In the genomic region with DNA sequence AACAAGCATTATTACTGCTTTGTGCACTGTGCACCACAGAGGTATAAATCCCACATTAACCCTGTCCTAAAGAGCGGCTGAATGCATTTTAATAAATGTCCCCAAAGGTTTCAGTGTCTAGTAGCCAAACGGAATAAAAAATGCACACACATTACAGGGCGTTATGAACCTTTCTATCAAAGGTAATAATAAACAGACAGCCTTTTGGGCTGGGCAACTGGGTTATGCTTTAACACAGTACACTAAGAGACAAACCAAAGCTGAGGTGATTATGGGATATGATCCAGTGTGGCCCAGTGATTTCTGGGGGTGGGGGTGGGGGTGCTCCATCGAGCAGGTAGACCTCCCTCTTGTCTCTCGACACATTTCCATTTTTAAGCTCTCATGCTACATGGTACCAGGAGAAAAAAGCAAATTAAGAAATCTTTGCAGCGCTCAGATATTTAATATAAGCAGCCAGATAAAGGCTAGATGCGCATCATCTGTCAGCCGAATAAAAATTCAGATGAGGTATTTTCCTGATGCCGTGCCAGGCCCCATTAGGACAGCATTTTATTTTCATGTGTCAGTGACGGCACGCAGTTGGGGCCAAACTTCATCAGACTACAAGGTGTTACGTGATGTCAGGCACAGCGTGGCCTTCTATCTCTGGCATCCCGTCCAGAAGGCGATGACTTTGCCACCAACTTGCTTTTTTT, we compare ENCODE assay signal across 18 mouse cellular contexts. TPM values are rescaled to one million over a fixed set of nuclear protein-coding genes. Genes with fewer than 3 reads are reported as not detected.
DNase-seq lines count a peak whose midpoint lies in the region; ATAC-seq and TF ChIP-seq lines count a peak whose summit lies in the region.
"Had no signal": no experiment of that assay in that cellular context is flagged by ENCODE, and none has a peak within 500 bp of the region (broad histone marks: within the 10 kb centered on the region; RNA-seq: fewer than 3 reads in every experiment).

No protein-coding gene starts in this region.

- no peaks in the 10 kb centered on the region for H3K36me3 ChIP-seq in midbrain, embryonic 11.5 days (ENCODE audit: control insufficient read depth, insufficient read depth, low read length)
- H3K36me3 ChIP-seq in midbrain, embryonic 16.5 days (ENCODE audit: control insufficient read depth, insufficient read depth, low read length), result no peaks in the 10 kb centered on the region
- H3K36me3 ChIP-seq: lung, embryonic 15.5 days; midbrain, embryonic 10.5 days; stomach, embryonic 15.5 days had no signal

- H3K4me1 ChIP-seq in midbrain, embryonic 11.5 days (ENCODE audit: control insufficient read depth, insufficient read depth, low read length), result 0 out of 2 replicates have a peak, but pooled peaks cover 4% of the 10 kb centered on the region
- peaks cover 11% of the 10 kb centered on the region; the same call in 1 of the 2 replicates for H3K4me1 ChIP-seq in midbrain, embryonic 16.5 days (ENCODE audit: control insufficient read depth, insufficient read depth, low read length)

- H3K4me3 ChIP-seq in midbrain, embryonic 11.5 days (ENCODE audit: low read depth, low read length), result no peak overlapping the region
- no peak overlapping the region for H3K4me3 ChIP-seq in midbrain, embryonic 16.5 days (ENCODE audit: low read depth, low read length)
- no peak overlapping the region for H3K4me3 ChIP-seq in left cerebral cortex, adult 2 months
- H3K4me3 ChIP-seq: erythroblast, embryonic 14.5 days; lung, embryonic 15.5 days; midbrain, embryonic 10.5 days; stomach, embryonic 15.5 days had no signal

- no peak overlapping the region for H3K9ac ChIP-seq in midbrain, embryonic 11.5 days (ENCODE audit: low read length)
- H3K9ac ChIP-seq in midbrain, embryonic 16.5 days (ENCODE audit: low read depth, low read length), result no peak overlapping the region
- H3K9ac ChIP-seq: hindbrain, embryonic 14.5 days; lung, embryonic 15.5 days; stomach, embryonic 15.5 days had no signal

- no peak for ATAC-seq in midbrain, embryonic 11.5 days (ENCODE audit: low FRiP score)
- no peak for ATAC-seq in midbrain, embryonic 16.5 days
- ATAC-seq: CD4-positive, CD25-positive, alpha-beta regulatory T cell, adult 4 months; intestine, postnatal 0 days had no signal

- H3K27ac ChIP-seq in midbrain, embryonic 11.5 days (ENCODE audit: low read depth, low read length), result no peak overlapping the region
- H3K27ac ChIP-seq in midbrain, embryonic 16.5 days (ENCODE audit: low read length), result no peak overlapping the region
- H3K27ac ChIP-seq in left cerebral cortex, adult 2 months, result no peak overlapping the region
- H3K27ac ChIP-seq: hindbrain, embryonic 14.5 days; lung, embryonic 15.5 days; stomach, embryonic 15.5 days had no signal

- no peak for TF ChIP-seq CTCF in left cerebral cortex, adult 2 months (IDR thresholded peaks at IDR 0.05)

- no peaks in the 10 kb centered on the region for H3K9me3 ChIP-seq in midbrain, embryonic 11.5 days (ENCODE audit: control insufficient read depth, low read length)
- H3K9me3 ChIP-seq in midbrain, embryonic 16.5 days (replicated peaks; ENCODE audit: control insufficient read depth, low read length, poor library complexity, severe bottlenecking), result no peaks in the 10 kb centered on the region
- H3K9me3 ChIP-seq: lung, embryonic 15.5 days; midbrain, embryonic 10.5 days; stomach, embryonic 15.5 days had no signal

- intact Hi-C loops in left cerebral cortex, adult 2 months (cut with DNase I), result no loop called here

- 88% methylated on average over 15 of the region's 15 CpGs for WGBS in midbrain, embryonic 11.5 days
- WGBS in midbrain, embryonic 16.5 days, result 74% methylated on average over 15 of the region's 15 CpGs

- peak; percentile 7 for DNase-seq in kidney, adult 11 months
- DNase-seq in kidney, postnatal 25 days, result no peak
- peak; percentile 51 for DNase-seq in midbrain, embryonic 11.5 days (ENCODE audit: low spot score, missing footprints)
- peak; percentile 20 to 48 for DNase-seq in gastrocnemius, postnatal 4 days (ENCODE audit: low spot score in 2 of 2)
- no peak for DNase-seq in left cerebral cortex, adult 2 months (ENCODE audit: extremely low spot score in 1 of 2, low spot score in 2 of 2)
- no peak for DNase-seq in embryo, embryonic 10.5 days (ENCODE audit: low spot score)
- DNase-seq: adrenal gland, postnatal 10 days; cerebellum, adult 8-10 months; embryo, embryonic 11 days had no signal

- H3K27me3 ChIP-seq in midbrain, embryonic 11.5 days (ENCODE audit: control insufficient read depth, insufficient read depth, low read length), result no peaks in the 10 kb centered on the region
- no peaks in the 10 kb centered on the region; the same call in 1 of the 2 replicates for H3K27me3 ChIP-seq in midbrain, embryonic 16.5 days (ENCODE audit: control insufficient read depth, insufficient read depth, low read depth, low read length)
- H3K27me3 ChIP-seq: stomach, embryonic 15.5 days had no signal

- no peak overlapping the region for H3K4me2 ChIP-seq in midbrain, embryonic 11.5 days
- H3K4me2 ChIP-seq in midbrain, embryonic 16.5 days (ENCODE audit: low read length), result no peak overlapping the region
- H3K4me2 ChIP-seq: hindbrain, embryonic 14.5 days; lung, embryonic 15.5 days; stomach, embryonic 15.5 days had no signal

RNA-seq across cellular contexts. Expression of gene Irx3, which starts 51.6 kb away (rescaled TPM):
- polyA plus RNA-seq in midbrain, embryonic 11.5 days (2014; fragmentation: Nextera tagmentation; extraction: Ambion mirVana), result 38.7 and 45.1 TPM in 2 replicates
- 16.2 and 16.9 TPM in 2 replicates for polyA plus RNA-seq in midbrain, embryonic 16.5 days (2015; fragmentation: Nextera tagmentation; extraction: Ambion mirVana)
- total RNA-seq in gastrocnemius, postnatal 4 days (2021), result 1 to 10 TPM in 1 of 2 experiments, under 1 TPM in 1; 0.74 to 1.1 TPM
- under 1 TPM; 0.14 to 0.21 TPM for total RNA-seq in left cerebral cortex, adult 2 months (2021)
- total RNA-seq: MEL had no signal
- polyA plus RNA-seq: CD4-positive, CD25-positive, alpha-beta regulatory T cell, adult 4 months; erythroblast, embryonic 14.5 days had no signal

Comparison
In these comparisons a context has a peak if more than half of its experiments do, and no peak if none do; other contexts are left out.
1. DNase-seq: peak in kidney, adult 11 months (single experiment), midbrain, embryonic 11.5 days (single experiment) and gastrocnemius, postnatal 4 days (2 of 2); none in kidney, postnatal 25 days (0 of 2), left cerebral cortex, adult 2 months (0 of 2) and embryo, embryonic 10.5 days (single experiment).